Mouse (Mus musculus) CH12.LX (cell line): ENCODE results near the gene Wdpcp. TPM values are rescaled to one million over a fixed set of nuclear protein-coding genes. Genes with fewer than 3 reads are reported as not detected.

ENCODE experiments used
- DNase-seq: peaks from one replicate; pipeline ENCODE4 v3.0.0-alpha.2; 2013; ENCODE audit errors: extremely low read depth
- H3K27ac ChIP-seq: 2 replicates; pipeline ENCODE4 v1.5.1; 2012; ENCODE audit warnings: low read depth, mild to moderate bottlenecking, control low read depth, moderate library complexity; ENCODE audit not compliant: insufficient read depth
- H3K27me3 ChIP-seq: replicated peaks from 2 replicates; pipeline ENCODE3; 2012; ENCODE audit warnings: inconsistent platforms
- H3K36me3 ChIP-seq, 2 experiments: replicated peaks in 1 of 2; 2 replicates each; pipeline versions ENCODE3 to v1.6.1; 2012; ENCODE audit warnings: inconsistent platforms in 1 of 2, low read length in 1 of 2, mild to moderate bottlenecking in 1 of 2, mixed read lengths in 1 of 2, moderate library complexity in 1 of 2; ENCODE audit not compliant: control insufficient read depth in 1 of 2, insufficient read depth in 1 of 2
- H3K4me1 ChIP-seq, 2 experiments: 2 replicates each; pipeline ENCODE4 v1.6.1; 2012; ENCODE audit warnings: inconsistent platforms in 1 of 2, moderate library complexity in 1 of 2; ENCODE audit not compliant: insufficient read depth in 2 of 2, control insufficient read depth in 1 of 2
- H3K4me2 ChIP-seq: 2 replicates; pipeline ENCODE4 v1.6.1; 2012; ENCODE audit warnings: low read depth, mild to moderate bottlenecking, control low read depth; ENCODE audit not compliant: poor library complexity, insufficient read depth, severe bottlenecking
- H3K4me3 ChIP-seq, 3 experiments: fragments of 150-350 bp in 1 of 3; sonication (generic) in 1 of 3; replicated peaks in 1 of 3; 2 replicates each; pipeline versions ENCODE3 to v1.5.1; 2011 to 2012; ENCODE audit warnings: low read depth in 2 of 3, low read length in 2 of 3, mild to moderate bottlenecking in 2 of 3, moderate library complexity in 2 of 3, control low read depth in 1 of 3, improper control_type of control experiment in 1 of 3, inconsistent platforms in 1 of 3, mixed read lengths in 1 of 3; ENCODE audit not compliant: poor library complexity in 1 of 3
- H3K79me2 ChIP-seq: replicated peaks from 2 replicates; pipeline ENCODE4 v1.6.1; 2012; ENCODE audit warnings: mild to moderate bottlenecking, moderate library complexity; ENCODE audit not compliant: control insufficient read depth, poor library complexity, insufficient read depth, severe bottlenecking; ENCODE audit errors: extremely low read depth
- H3K9ac ChIP-seq: 2 replicates; pipeline ENCODE4 v1.6.1; 2012; ENCODE audit warnings: low read depth, mild to moderate bottlenecking, control low read depth, moderate library complexity; ENCODE audit not compliant: insufficient read depth
- H3K9me3 ChIP-seq: replicated peaks from 2 replicates; pipeline ENCODE3; 2012; ENCODE audit warnings: low read length, inconsistent platforms, mixed read lengths
- BHLHE40 ChIP-seq: IDR thresholded peaks from 2 replicates; pipeline ENCODE4 v1.6.1; 2011; ENCODE audit warnings: mild to moderate bottlenecking, low read depth, low read length, improper control_type of control experiment
- CHD2 ChIP-seq: IDR thresholded peaks from 2 replicates; pipeline ENCODE4 v1.6.1; 2011; ENCODE audit warnings: low read length, improper control_type of control experiment
- CTCF ChIP-seq, 2 experiments: IDR thresholded peaks in 1 of 2; conservative IDR thresholded peaks in 1 of 2; 2 replicates each; pipeline ENCODE4 v1.5.1; 2011 to 2012; ENCODE audit warnings: low read depth in 2 of 2, low read length in 2 of 2, improper control_type of control experiment in 1 of 2, inconsistent platforms in 1 of 2, mild to moderate bottlenecking in 1 of 2, moderate library complexity in 1 of 2
- JUN ChIP-seq: IDR thresholded peaks from 2 replicates; pipeline ENCODE4 v1.6.1; 2011; ENCODE audit warnings: low read depth, mild to moderate bottlenecking, low read length, improper control_type of control experiment, moderate library complexity; ENCODE audit not compliant: insufficient read depth
- KAT2A ChIP-seq: IDR thresholded peaks from 2 replicates; pipeline ENCODE4 v1.6.1; 2012; ENCODE audit warnings: low read length, improper control_type of control experiment, inconsistent platforms; ENCODE audit not compliant: insufficient replicate concordance
- NRF1 ChIP-seq: IDR thresholded peaks from 2 replicates; pipeline ENCODE4 v1.6.1; 2014; ENCODE audit warnings: low read depth, mild to moderate bottlenecking, inconsistent platforms, low read length, improper control_type of control experiment, moderate library complexity
- PAX5 ChIP-seq: IDR thresholded peaks from 2 replicates; pipeline ENCODE4 v1.6.1; 2012; ENCODE audit warnings: low read length, inconsistent platforms, mixed read lengths
- SMC3 ChIP-seq: IDR thresholded peaks from 2 replicates; pipeline ENCODE4 v1.6.1; 2011; ENCODE audit warnings: low read depth, low read length, improper control_type of control experiment
- TCF12 ChIP-seq: IDR thresholded peaks from 2 replicates; pipeline ENCODE4 v1.6.1; 2014; ENCODE audit warnings: low read depth, mild to moderate bottlenecking, inconsistent platforms, low read length, improper control_type of control experiment
- ZKSCAN1 ChIP-seq: IDR thresholded peaks from 2 replicates; pipeline ENCODE4 v1.6.1; 2012; ENCODE audit warnings: low read depth, inconsistent platforms, low read length, improper control_type of control experiment, borderline replicate concordance
- dilution Hi-C: fragments of 300-500 bp; cut with MboI; formaldehyde crosslinking; loops from 2 replicates; pipeline ENCODE4 v1.14.3; 2020; ENCODE audit warnings: low sequenced_read_pairs; ENCODE audit not compliant: extremely low pct_unique_long_range_greater_than_20kb, extremely low pct_ligation_motif_present
- in situ Hi-C: fragments of 300-500 bp; cut with MboI; formaldehyde crosslinking; loops from 3 replicates; pipeline ENCODE4 v1.14.3; 2019; ENCODE audit warnings: low sequenced_read_pairs, low pct_ligation_motif_present, low pct_unique_long_range_greater_than_20kb, mixed read lengths
- polyA plus RNA-seq: library from polyadenylated mRNA; unstranded; fragments of >175 nt; gene quantifications from 2 replicates; pipeline ENCODE4 v1.2.1, GENCODE M21; 2012; ENCODE audit warnings: low read depth; ENCODE audit not compliant: insufficient read length
- total RNA-seq, 2 experiments: library from RNA; depleted of rRNA; stranded (reverse); fragments of 300-350 nt in 1 of 2; fragments of >200 nt in 1 of 2; gene quantifications; 2 replicates each; pipeline ENCODE4 v1.2.3; 2012 to 2014

Gene Wdpcp
- total and polyA plus RNA-seq, 3 experiments, result 3.2 to 5.6 (median 4.8) TPM

DNA sequence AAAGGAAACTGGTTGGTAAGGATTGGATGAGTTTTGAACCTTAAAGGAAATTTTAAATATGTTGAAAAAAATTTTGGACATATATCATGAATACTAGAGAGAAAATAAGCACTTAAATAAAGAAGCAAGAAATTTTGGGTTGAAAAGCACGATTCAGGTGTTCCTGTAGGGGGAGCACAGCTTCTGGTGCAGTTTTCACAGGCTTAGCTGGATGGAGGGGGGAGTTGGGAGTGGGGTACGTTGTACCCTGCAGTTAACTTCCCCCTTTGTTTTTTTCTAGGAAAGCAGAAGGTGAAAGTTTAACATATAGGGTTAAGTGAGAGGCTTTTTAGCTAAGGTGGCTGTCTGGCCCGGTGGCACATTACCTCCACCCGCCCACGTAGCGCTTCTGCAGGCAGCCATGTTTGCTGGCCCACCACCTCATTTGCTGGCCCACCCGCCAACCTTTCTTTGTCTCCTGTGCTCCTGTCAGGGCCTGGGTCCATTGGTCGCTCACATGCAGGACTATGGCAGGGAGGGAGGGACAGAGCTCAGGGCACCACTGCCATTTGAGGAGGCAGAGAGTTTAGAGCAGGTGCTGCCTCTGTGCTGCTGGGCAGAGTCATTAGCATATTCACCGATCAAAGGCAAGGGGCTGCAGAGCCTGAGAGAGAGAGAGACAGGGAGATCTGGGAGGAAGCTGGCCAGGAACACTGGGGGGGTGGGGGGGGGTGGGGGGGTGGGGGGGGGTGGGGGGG, 62.3 kb downstream of the Wdpcp start:
- H3K36me3 ChIP-seq, result no peaks in the 10 kb centered on the region
- no peaks in the 10 kb centered on the region for H3K4me1 ChIP-seq
- DNase-seq, result no peak
- H3K4me3 ChIP-seq, result no peak overlapping the region
- TF ChIP-seq PAX5, result no peak
- no peak for TF ChIP-seq CHD2
- no peak for TF ChIP-seq NRF1
- no peak for TF ChIP-seq KAT2A
- TF ChIP-seq ZKSCAN1, result no peak
- no peak for TF ChIP-seq JUN
- no peak for TF ChIP-seq TCF12
- no peak overlapping the region for H3K27ac ChIP-seq
- H3K27me3 ChIP-seq, result no peaks in the 10 kb centered on the region
- in situ Hi-C loops (loop anchor here (25.0 kb wide), 1 partner anchor 978 kb away; no protein-coding TSS in a partner anchor), dilution Hi-C loops (no loop called here)
- H3K9me3 ChIP-seq, result no peaks in the 10 kb centered on the region
- H3K4me2 ChIP-seq, result no peak overlapping the region
- H3K79me2 ChIP-seq, result no peaks in the 10 kb centered on the region
- H3K9ac ChIP-seq, result no peak overlapping the region

DNA sequence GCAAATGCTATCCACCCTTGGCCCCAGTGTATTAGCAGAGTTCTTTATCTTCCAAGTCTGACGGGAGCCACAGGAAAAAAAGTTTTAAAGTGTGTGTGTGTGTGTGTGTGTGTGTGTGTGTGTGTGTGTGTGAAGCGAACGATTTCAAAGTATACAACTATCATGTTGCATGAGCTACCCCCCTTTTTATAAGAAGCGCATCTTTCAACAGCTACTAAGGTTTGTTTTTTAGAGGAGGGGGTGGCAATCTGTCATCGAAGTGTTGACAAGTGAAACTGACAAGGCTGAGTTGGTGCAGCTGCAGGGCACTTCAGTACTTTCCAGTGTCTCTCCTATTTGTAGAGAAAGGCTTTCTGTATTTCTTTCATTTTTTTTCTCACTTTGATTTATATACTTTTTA, 66.3 kb downstream of the Wdpcp start:
- in situ Hi-C loops, result loop anchor here (25.0 kb wide), 1 partner anchor 974 kb away; no protein-coding TSS in a partner anchor
- Histone ChIP-seq H3K36me3 (no peaks in the 10 kb centered on the region), H3K4me3 (no peak overlapping the region), H3K9ac (no peak overlapping the region), H3K27ac (no peak overlapping the region), H3K79me2 (no peaks in the 10 kb centered on the region), H3K9me3 (no peaks in the 10 kb centered on the region), H3K27me3 (no peaks in the 10 kb centered on the region), H3K4me1 (no peaks in the 10 kb centered on the region), H3K4me2 (no peak overlapping the region; the same call in 1 of the 2 replicates)
- TF ChIP-seq BHLHE40, result no peak
- TF ChIP-seq SMC3, result no peak
- dilution Hi-C loops, result no loop called here
- no peak for DNase-seq

DNA sequence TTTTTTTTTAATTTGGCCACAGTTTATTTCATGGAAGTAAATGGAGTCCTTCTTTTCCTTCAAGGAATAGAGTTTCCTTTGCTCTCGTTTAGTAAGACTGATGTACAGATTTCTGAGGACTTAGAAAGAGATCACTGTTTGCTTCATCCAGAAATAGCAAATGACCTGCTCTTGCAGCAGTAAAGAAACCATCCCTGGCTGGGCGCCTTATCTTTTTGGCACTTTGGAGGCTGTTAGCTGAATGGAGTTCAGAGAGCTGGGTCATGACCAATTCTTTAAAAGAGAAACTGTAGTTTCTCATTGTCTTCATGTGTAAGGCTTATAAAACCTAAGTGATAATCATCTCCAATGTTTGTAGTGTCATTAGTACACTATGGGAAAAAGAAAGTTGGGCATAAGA, 67.5 kb downstream of the Wdpcp start:
- no peaks in the 10 kb centered on the region for H3K79me2 ChIP-seq
- TF ChIP-seq CTCF (conservative IDR thresholded peaks at IDR 0.05 in 1 of 2, IDR thresholded peaks at IDR 0.05 in 1 of 2; ENCODE audit: low read depth in 2 of 2, low read length in 2 of 2), result no peak
- no peak for DNase-seq
- dilution Hi-C loops (no loop called here), in situ Hi-C loops (loop anchor here (25.0 kb wide), 1 partner anchor 973 kb away; no protein-coding TSS in a partner anchor)
- no peaks in the 10 kb centered on the region for H3K27me3 ChIP-seq
- no peak overlapping the region for H3K9ac ChIP-seq
- no peak overlapping the region for H3K4me2 ChIP-seq
- H3K9me3 ChIP-seq, result no peaks in the 10 kb centered on the region
- peaks cover 3 to 4% of the 10 kb centered on the region in 2 experiments; a peak in 3 of 4 replicates for H3K4me1 ChIP-seq
- no peaks in the 10 kb centered on the region for H3K36me3 ChIP-seq
- H3K27ac ChIP-seq, result no peak overlapping the region
- no peak overlapping the region for H3K4me3 ChIP-seq
